Mouse (Mus musculus): Measurements from ENCODE around the gene Rpl3l. TPM values are rescaled to one million over a fixed set of nuclear protein-coding genes. Genes with fewer than 3 reads are reported as not detected.

The Rpl3l gene
- polyA plus RNA-seq, 1 experiment from 2014 or later = not detected

Other genes starting within 250 kb of the Rpl3l start
- gene Mlst8, start 248.7 kb upstream of the Rpl3l start, polyA plus RNA-seq (2016; fragmentation: Nextera tagmentation; extraction: Ambion mirVana) = 35.2 and 36.9 TPM in 2 replicates
- 24.2 and 25.0 TPM in 2 replicates for gene Caskin1, start 239.2 kb upstream of the Rpl3l start, polyA plus RNA-seq (2016; fragmentation: Nextera tagmentation; extraction: Ambion mirVana)
- gene Traf7, start 199.9 kb upstream of the Rpl3l start, polyA plus RNA-seq (2016; fragmentation: Nextera tagmentation; extraction: Ambion mirVana) = 86.5 and 87.0 TPM in 2 replicates
- 2.1 and 2.8 TPM in 2 replicates for gene Rab26, start 193.6 kb upstream of the Rpl3l start, polyA plus RNA-seq (2016; fragmentation: Nextera tagmentation; extraction: Ambion mirVana)
- gene Pkd1, start 178.0 kb upstream of the Rpl3l start, polyA plus RNA-seq (2016; fragmentation: Nextera tagmentation; extraction: Ambion mirVana) = 20.5 and 25.5 TPM in 2 replicates
- gene Tsc2, start 95.2 kb upstream of the Rpl3l start, polyA plus RNA-seq (2016; fragmentation: Nextera tagmentation; extraction: Ambion mirVana) = 85.5 and 86.2 TPM in 2 replicates
- 14.4 and 15.7 TPM in 2 replicates for gene Nthl1, start 95.1 kb upstream of the Rpl3l start, polyA plus RNA-seq (2016; fragmentation: Nextera tagmentation; extraction: Ambion mirVana)
- gene Slc9a3r2, start 77.5 kb upstream of the Rpl3l start, polyA plus RNA-seq (2016; fragmentation: Nextera tagmentation; extraction: Ambion mirVana) = 39.2 and 39.6 TPM in 2 replicates
- not detected in 2 replicates for gene Npw, start 69.4 kb upstream of the Rpl3l start, polyA plus RNA-seq (2016; fragmentation: Nextera tagmentation; extraction: Ambion mirVana)
- gene Zfp598, start 58.1 kb upstream of the Rpl3l start, polyA plus RNA-seq (2016; fragmentation: Nextera tagmentation; extraction: Ambion mirVana) = 23.0 and 25.2 TPM in 2 replicates
- 30.6 and 32.1 TPM in 2 replicates for gene Syngr3, start 37.9 kb upstream of the Rpl3l start, polyA plus RNA-seq (2016; fragmentation: Nextera tagmentation; extraction: Ambion mirVana)
- 42.2 and 42.4 TPM in 2 replicates for gene Gfer, start 31.7 kb upstream of the Rpl3l start, polyA plus RNA-seq (2016; fragmentation: Nextera tagmentation; extraction: Ambion mirVana)
- 3.6 and 4.8 TPM in 2 replicates for gene Noxo1, start 31.6 kb upstream of the Rpl3l start, polyA plus RNA-seq (2016; fragmentation: Nextera tagmentation; extraction: Ambion mirVana)
- 76.9 and 79.7 TPM in 2 replicates for gene Tbl3, start 20.2 kb upstream of the Rpl3l start, polyA plus RNA-seq (2016; fragmentation: Nextera tagmentation; extraction: Ambion mirVana)
- 0.18 and 0.35 TPM in 2 replicates for gene Rnf151, start 9.8 kb upstream of the Rpl3l start, polyA plus RNA-seq (2016; fragmentation: Nextera tagmentation; extraction: Ambion mirVana)
- gene Rps2, start 9.7 kb upstream of the Rpl3l start, polyA plus RNA-seq (2016; fragmentation: Nextera tagmentation; extraction: Ambion mirVana) = 795 and 841 TPM in 2 replicates
- gene Ndufb10, start 3.3 kb upstream of the Rpl3l start, polyA plus RNA-seq (2016; fragmentation: Nextera tagmentation; extraction: Ambion mirVana) = 199 and 214 TPM in 2 replicates
- 21.8 and 22.6 TPM in 2 replicates for gene Msrb1, start 8.8 kb downstream of the Rpl3l start, polyA plus RNA-seq (2016; fragmentation: Nextera tagmentation; extraction: Ambion mirVana)
- gene Hs3st6, start 25.2 kb downstream of the Rpl3l start, polyA plus RNA-seq (2016; fragmentation: Nextera tagmentation; extraction: Ambion mirVana) = 2.5 and 4.8 TPM in 2 replicates
- not detected in 2 replicates for gene Meiob, start 76.5 kb downstream of the Rpl3l start, polyA plus RNA-seq (2016; fragmentation: Nextera tagmentation; extraction: Ambion mirVana)
- 32.3 and 32.4 TPM in 2 replicates for gene Hagh, start 112.3 kb downstream of the Rpl3l start, polyA plus RNA-seq (2016; fragmentation: Nextera tagmentation; extraction: Ambion mirVana)
- 18.6 and 20.9 TPM in 2 replicates for gene Fahd1, start 122.5 kb downstream of the Rpl3l start, polyA plus RNA-seq (2016; fragmentation: Nextera tagmentation; extraction: Ambion mirVana)
- 0.23 and 0.36 TPM in 2 replicates for gene Igfals, start 138.2 kb downstream of the Rpl3l start, polyA plus RNA-seq (2016; fragmentation: Nextera tagmentation; extraction: Ambion mirVana)
- gene Nubp2, start 158.5 kb downstream of the Rpl3l start, polyA plus RNA-seq (2016; fragmentation: Nextera tagmentation; extraction: Ambion mirVana) = 62.3 and 63.5 TPM in 2 replicates
- 51.5 and 54.8 TPM in 2 replicates for gene Spsb3, start 158.8 kb downstream of the Rpl3l start, polyA plus RNA-seq (2016; fragmentation: Nextera tagmentation; extraction: Ambion mirVana)
- gene Eme2, start 167.3 kb downstream of the Rpl3l start, polyA plus RNA-seq (2016; fragmentation: Nextera tagmentation; extraction: Ambion mirVana) = 39.3 and 45.5 TPM in 2 replicates
- gene Mrps34, start 167.3 kb downstream of the Rpl3l start, polyA plus RNA-seq (2016; fragmentation: Nextera tagmentation; extraction: Ambion mirVana) = 85.1 and 86.7 TPM in 2 replicates
- 49.8 and 50.4 TPM in 2 replicates for gene Nme3, start 168.7 kb downstream of the Rpl3l start, polyA plus RNA-seq (2016; fragmentation: Nextera tagmentation; extraction: Ambion mirVana)
- 84.7 and 86.0 TPM in 2 replicates for gene Mapk8ip3, start 209.2 kb downstream of the Rpl3l start, polyA plus RNA-seq (2016; fragmentation: Nextera tagmentation; extraction: Ambion mirVana)
- gene Jpt2, start 232.9 kb downstream of the Rpl3l start, polyA plus RNA-seq (2016; fragmentation: Nextera tagmentation; extraction: Ambion mirVana) = 210 and 212 TPM in 2 replicates

All from hindbrain, embryonic 12.5 days (tissue).